Comparison of ENCODE assay signal across 18 mouse cellular contexts in the genomic region with DNA sequence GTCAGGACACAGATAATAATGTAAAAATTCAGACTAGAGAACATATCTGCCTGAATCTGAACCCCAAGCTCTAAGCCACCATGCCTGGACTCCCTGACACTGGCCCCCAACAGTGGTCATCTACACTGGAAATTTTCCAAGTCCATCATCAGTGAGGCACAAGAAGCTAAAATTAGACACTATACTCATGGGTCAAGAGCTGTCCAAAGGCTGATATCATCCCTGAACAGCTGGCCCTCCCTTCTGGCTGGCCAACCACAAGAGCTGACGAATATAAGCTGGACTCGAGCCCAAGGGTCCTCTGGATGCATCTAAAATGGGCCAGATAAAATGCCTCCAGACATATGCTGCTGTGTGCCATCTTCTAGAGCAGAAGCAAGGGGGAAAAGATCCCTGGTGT.
DNase-seq lines count a peak whose midpoint lies in the region; ATAC-seq and TF ChIP-seq lines count a peak whose summit lies in the region.
"Had no signal": no experiment of that assay in that cellular context is flagged by ENCODE, and none has a peak within 500 bp of the region (broad histone marks: within the 10 kb centered on the region; RNA-seq: fewer than 3 reads in every experiment).

No protein-coding gene starts in this region.

- peaks cover 1% of the 10 kb centered on the region; the same call in 1 of the 2 replicates for H3K4me1 ChIP-seq in heart, adult 2 months (ENCODE audit: control insufficient read depth, insufficient read depth, low read length)
- peaks cover 10% of the 10 kb centered on the region for H3K4me1 ChIP-seq in heart, embryonic 12.5 days (replicated peaks)
- H3K4me1 ChIP-seq: hindbrain, embryonic 12.5 days; megakaryocyte, embryonic 14.5 days; neural tube, embryonic 13.5 days had no signal

- peak; percentile 9 for DNase-seq in cerebellum, adult 11-12 months
- DNase-seq in cerebellum, postnatal 25 days: no peak
- peak; percentile 26 to 51 for DNase-seq in heart, adult 2 months
- peak; percentile 37 for DNase-seq in brain, adult 2 months (ENCODE audit: low read depth, low spot score)
- peak; percentile 23 to 45 for DNase-seq in heart, postnatal 14 days
- DNase-seq in layer of hippocampus, adult 9-11 months: no peak
- DNase-seq in spleen, postnatal 4 days (ENCODE audit: low spot score in 2 of 2): no peak
- DNase-seq: adrenal gland, postnatal 36 days; gastrocnemius, postnatal 14 days; kidney, postnatal 10 days; liver; lung, adult 18-20 months; thymus, postnatal 25 days had no signal

- no peak for TF ChIP-seq EP300 in heart, adult 2 months (IDR thresholded peaks at IDR 0.05; ENCODE audit: insufficient read depth, low read depth, low read length)

- H3K4me3 ChIP-seq in heart, adult 2 months: no peak overlapping the region
- no peak overlapping the region for H3K4me3 ChIP-seq in heart, embryonic 12.5 days
- H3K4me3 ChIP-seq: hindbrain, embryonic 12.5 days; megakaryocyte, embryonic 14.5 days; neural tube, embryonic 13.5 days had no signal

- TF ChIP-seq CTCF in heart, adult 2 months (IDR thresholded peaks at IDR 0.05): no peak

- H3K27me3 ChIP-seq in heart, adult 2 months (ENCODE audit: control insufficient read depth, insufficient read depth, low read length): no peaks in the 10 kb centered on the region
- H3K27me3 ChIP-seq in heart, embryonic 12.5 days (replicated peaks): no peaks in the 10 kb centered on the region
- H3K27me3 ChIP-seq: hindbrain, embryonic 12.5 days; megakaryocyte, embryonic 14.5 days; neural tube, embryonic 13.5 days had no signal

- no peak for ATAC-seq in heart, embryonic 12.5 days (ENCODE audit: insufficient number of reproducible peaks, low FRiP score)
- ATAC-seq: intestine, embryonic 16.5 days had no signal

- intact Hi-C loops in heart, adult 2 months (cut with DNase I): loop anchor here (2.0 kb wide), 1 partner anchor 33 kb away; no protein-coding TSS in a partner anchor
- intact Hi-C loops in heart, postnatal 14 days (cut with DNase I): no loop called here

- no peak overlapping the region for H3K4me2 ChIP-seq in heart, embryonic 12.5 days
- H3K4me2 ChIP-seq: hindbrain, embryonic 12.5 days; neural tube, embryonic 13.5 days had no signal

- 25% methylated on average over 2 of the region's 2 CpGs for WGBS in heart, adult 2 months
- 10% methylated on average over 2 of the region's 2 CpGs for WGBS in heart, embryonic 12.5 days

- no peak for TF ChIP-seq POLR2A in heart, adult 2 months (IDR thresholded peaks at IDR 0.05; ENCODE audit: insufficient read depth, low read depth, low read length)

- H3K79me2 ChIP-seq in heart, adult 2 months (replicated peaks; ENCODE audit: control insufficient read depth, insufficient read depth, low read length): no peaks in the 10 kb centered on the region

- no peak overlapping the region; the same call in 1 of the 2 replicates for H3K27ac ChIP-seq in heart, adult 2 months
- H3K27ac ChIP-seq in heart, embryonic 12.5 days (ENCODE audit: poor library complexity, severe bottlenecking): no peak overlapping the region
- H3K27ac ChIP-seq: hindbrain, embryonic 12.5 days; neural tube, embryonic 13.5 days had no signal

- H3K9me3 ChIP-seq in heart, embryonic 12.5 days (replicated peaks): no peaks in the 10 kb centered on the region
- H3K9me3 ChIP-seq: hindbrain, embryonic 12.5 days; neural tube, embryonic 13.5 days had no signal

- H3K36me3 ChIP-seq in heart, adult 2 months (ENCODE audit: control insufficient read depth, insufficient read depth, low read length): no peaks in the 10 kb centered on the region
- H3K36me3 ChIP-seq in heart, embryonic 12.5 days: no peaks in the 10 kb centered on the region
- H3K36me3 ChIP-seq: hindbrain, embryonic 12.5 days; neural tube, embryonic 13.5 days had no signal

- no peak overlapping the region for H3K9ac ChIP-seq in heart, adult 2 months (ENCODE audit: low read depth, low read length)
- no peak overlapping the region for H3K9ac ChIP-seq in heart, embryonic 12.5 days
- H3K9ac ChIP-seq: hindbrain, embryonic 12.5 days; neural tube, embryonic 13.5 days had no signal

Comparison
In these comparisons a context has a peak if more than half of its experiments do, and no peak if none do; other contexts are left out.
1. DNase-seq: peak in cerebellum, adult 11-12 months (single experiment), heart, adult 2 months (2 of 2), brain, adult 2 months (single experiment) and heart, postnatal 14 days (2 of 2); none in cerebellum, postnatal 25 days (0 of 2), layer of hippocampus, adult 9-11 months (single experiment) and spleen, postnatal 4 days (0 of 2).